Mouse (Mus musculus): ENCODE results near the gene Styk1.

The Styk1 gene

GRCm38 (mm10) chr6:131367101-131367500, 13.7 kb upstream of the Styk1 start:
- no peak for DNase-seq

- DNase-seq = no peak
Observed at GRCm38 (mm10) chr6:131364353-131364752, 11.0 kb upstream of the Styk1 start.

GRCm38 (mm10) chr6:131362987-131363765, 9.8 kb upstream of the Styk1 start:
- DNase-seq = no peak

GRCm38 (mm10) chr6:131360693-131361092, 7.3 kb upstream of the Styk1 start:
- DNase-seq = no peak

GRCm38 (mm10) chr6:131359543-131359942, 6.1 kb upstream of the Styk1 start:
- no peak for DNase-seq

- DNase-seq = no peak
Observed at GRCm38 (mm10) chr6:131354913-131355312, 1.5 kb upstream of the Styk1 start.

GRCm38 (mm10) chr6:131347026-131347425, 6.4 kb downstream of the Styk1 start:
- DNase-seq = no peak

- no peak for DNase-seq
Observed at GRCm38 (mm10) chr6:131344346-131344745, 9.1 kb downstream of the Styk1 start.

- no peak for DNase-seq
Observed at GRCm38 (mm10) chr6:131340082-131340481, 13.3 kb downstream of the Styk1 start.

GRCm38 (mm10) chr6:131339309-131339708, 14.1 kb downstream of the Styk1 start:
- DNase-seq = no peak

GRCm38 (mm10) chr6:131338787-131339186, 14.6 kb downstream of the Styk1 start:
- DNase-seq = no peak

GRCm38 (mm10) chr6:131327076-131327475, 26.3 kb downstream of the Styk1 start:
- DNase-seq = no peak

GRCm38 (mm10) chr6:131321854-131322639, 31.4 kb downstream of the Styk1 start:
- no peak for DNase-seq

- no peak for DNase-seq
Observed at GRCm38 (mm10) chr6:131316155-131317101, 37.0 kb downstream of the Styk1 start.

- no peak for DNase-seq
Observed at GRCm38 (mm10) chr6:131308031-131308430, 45.4 kb downstream of the Styk1 start.

GRCm38 (mm10) chr6:131304776-131305175, 48.6 kb downstream of the Styk1 start:
- DNase-seq = no peak

GRCm38 (mm10) chr6:131298531-131298930, 54.9 kb downstream of the Styk1 start:
- no peak for DNase-seq

- no peak for DNase-seq
Observed at GRCm38 (mm10) chr6:131294435-131295112, 58.8 kb downstream of the Styk1 start.

GRCm38 (mm10) chr6:131293916-131294315, 59.5 kb downstream of the Styk1 start:
- no peak for DNase-seq

- DNase-seq = peak; percentile 82
Observed at GRCm38 (mm10) chr6:131292991-131293788, 60.2 kb downstream of the Styk1 start, which contains the start of gene Magohb. Magohb (minus strand) TSS chr6:131293244.

GRCm38 (mm10) chr6:131292276-131292990, 61.0 kb downstream of the Styk1 start:
- peak; percentile 2 for DNase-seq

Measured in cerebellum, adult 11 months (tissue).